Mouse (Mus musculus) kidney, postnatal 0 days (tissue): Measurements from ENCODE around the gene Dad1. TPM values are rescaled to one million over a fixed set of nuclear protein-coding genes. Genes with fewer than 3 reads are reported as not detected.
A peak's percentile ranks its signal among the peaks of the same experiment; 100 is the strongest.

Experiments used
- ATAC-seq: fragments of 200-750 bp; cut with Nextera tagmentation; replicated peaks from 2 replicates; pipeline ENCODE4 v1.8.0; 2017; ENCODE audit warnings: low read depth, moderate number of reproducible peaks, moderate TSS enrichment, moderate library complexity; ENCODE audit not compliant: low FRiP score
- DNase-seq: peaks from one replicate; pipeline ENCODE4 v3.0.0-alpha.2; 2016; ENCODE audit warnings: low spot score
- H3K27ac ChIP-seq: fragments of 300-500 bp; sonication (generic); 2 replicates; pipeline ENCODE4 v1.5.1; 2014; ENCODE audit warnings: mild to moderate bottlenecking
- H3K27me3 ChIP-seq: fragments of 300-500 bp; sonication (generic); 2 replicates; pipeline ENCODE4 v1.6.1; 2014; ENCODE audit warnings: low read length, mixed read lengths; ENCODE audit not compliant: insufficient read depth
- H3K36me3 ChIP-seq: fragments of 300-500 bp; sonication (generic); 2 replicates; pipeline ENCODE4 v1.6.1; 2014; ENCODE audit warnings: low read length, mixed read lengths; ENCODE audit not compliant: insufficient read depth
- H3K4me1 ChIP-seq: fragments of 300-500 bp; sonication (generic); replicated peaks from 2 replicates; pipeline ENCODE4 v1.6.1; 2014; ENCODE audit warnings: antibody characterized with exemption, low read length, mixed read lengths; ENCODE audit not compliant: insufficient read depth
- H3K4me2 ChIP-seq: fragments of 300-500 bp; sonication (generic); 2 replicates; pipeline ENCODE4 v1.6.1; 2014; ENCODE audit warnings: mild to moderate bottlenecking, low read length, moderate library complexity, mixed read lengths
- H3K4me3 ChIP-seq: fragments of 300-500 bp; sonication (generic); replicated peaks from 2 replicates; pipeline ENCODE4 v1.5.1; 2014; ENCODE audit warnings: low read depth, low read length
- H3K9ac ChIP-seq: fragments of 300-500 bp; sonication (generic); 2 replicates; pipeline ENCODE4 v1.6.1; 2014; ENCODE audit warnings: low read depth, low read length
- H3K9me3 ChIP-seq: fragments of 300-500 bp; sonication (generic); replicated peaks from 2 replicates; pipeline ENCODE4 v1.6.1; 2016; ENCODE audit warnings: low read length, inconsistent platforms, mixed read lengths
- CTCF ChIP-seq: IDR thresholded peaks from 2 replicates; pipeline ENCODE4 v1.5.1; 2016; ENCODE audit warnings: antibody characterized with exemption, low read depth, mild to moderate bottlenecking, moderate library complexity
- WGBS: fragments of 180-500 bp; shearing (Covaris S2); extraction: QIAGEN DNeasy Blood & Tissue Kit; methylation state at CpG from one replicate; pipeline ENCODE4 v1.1.7; 2014; 5-methylcytosine and 5-hydroxymethylcytosine counted together
- polyA plus RNA-seq: library from polyadenylated mRNA; unstranded; fragments of >200 nt; fragmentation: Nextera tagmentation; extraction: Ambion mirVana; gene quantifications from 2 replicates; pipeline ENCODE4 v1.2.1, GENCODE M21; 2015

Gene Dad1
- polyA plus RNA-seq, 1 experiment from 2014 or later, result 545 TPM

GRCm38 (mm10) chr14:54206750-54207550 is 47.0 kb downstream of the Dad1 start:
- H3K4me3 ChIP-seq, result no peak overlapping the region
- ATAC-seq (no peak), DNase-seq (peak; percentile 56)
- no peaks in the 10 kb centered on the region for H3K9me3 ChIP-seq
- peaks cover 6% of the 10 kb centered on the region; the same call in 1 of the 2 replicates for H3K4me1 ChIP-seq
- no peak for TF ChIP-seq CTCF
- H3K36me3 ChIP-seq, result no peaks in the 10 kb centered on the region
- 34% methylated on average over 15 of the region's 15 CpGs for WGBS
- peak overlapping the region; percentile 25; the same call in 1 of the 2 replicates for H3K27ac ChIP-seq
- no peak overlapping the region for H3K9ac ChIP-seq
- H3K27me3 ChIP-seq, result no peaks in the 10 kb centered on the region
- no peak overlapping the region for H3K4me2 ChIP-seq

DNA sequence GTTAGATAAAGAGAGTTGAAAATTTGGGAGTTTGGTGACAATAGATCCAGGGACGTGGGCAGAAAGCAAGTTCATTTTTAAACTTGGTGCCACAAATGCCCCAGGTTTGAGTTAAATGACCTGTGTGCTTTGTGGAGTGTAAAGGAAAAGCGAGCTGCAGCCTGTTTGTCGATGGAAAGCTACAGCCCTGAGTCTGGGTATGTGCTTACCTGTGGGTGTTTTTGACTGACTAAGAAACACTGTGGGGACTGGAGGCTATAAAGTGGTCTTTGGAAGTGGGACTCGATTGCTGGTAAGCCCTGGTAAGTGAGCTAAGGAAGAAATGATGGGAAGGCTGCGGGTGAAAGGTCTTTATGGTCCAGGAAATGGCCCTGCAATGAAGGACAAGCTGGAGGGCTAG is 47.6 kb downstream of the Dad1 start:
- 34% methylated on average over 5 of the region's 5 CpGs for WGBS
- DNase-seq (no peak), ATAC-seq (no peak)
- no peaks in the 10 kb centered on the region for H3K9me3 ChIP-seq
- H3K4me1 ChIP-seq, result peaks cover 6% of the 10 kb centered on the region; the same call in 1 of the 2 replicates
- no peak overlapping the region for H3K4me2 ChIP-seq
- 0 out of 2 replicates have a peak overlapping the region, but pooled peaks have one; percentile 25 for H3K27ac ChIP-seq
- H3K4me3 ChIP-seq, result no peak overlapping the region
- H3K27me3 ChIP-seq, result no peaks in the 10 kb centered on the region
- TF ChIP-seq CTCF, result no peak
- no peaks in the 10 kb centered on the region for H3K36me3 ChIP-seq
- no peak overlapping the region for H3K9ac ChIP-seq

DNA sequence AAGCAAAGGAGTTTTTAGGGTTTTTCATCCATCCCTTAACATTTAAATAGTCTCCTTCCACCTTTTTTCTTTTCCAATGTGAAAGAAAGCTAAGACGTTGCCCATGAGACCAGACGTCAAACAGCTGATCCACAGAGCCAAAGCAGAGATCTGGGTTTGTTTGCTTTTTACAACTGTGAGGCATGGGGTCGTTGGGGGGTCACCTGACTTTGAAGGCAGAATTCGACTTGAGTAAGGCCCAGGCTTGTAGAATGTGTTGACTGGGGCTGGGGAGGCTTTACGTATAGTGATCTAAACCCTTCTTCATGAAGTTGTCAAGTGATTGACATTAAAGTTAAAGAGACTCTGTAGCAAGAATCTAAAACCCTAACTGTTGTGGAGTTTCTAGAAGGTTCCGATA is 48.0 kb downstream of the Dad1 start:
- H3K9me3 ChIP-seq, result no peaks in the 10 kb centered on the region
- no peak for ATAC-seq
- H3K4me1 ChIP-seq, result peaks cover 6% of the 10 kb centered on the region; the same call in 1 of the 2 replicates
- no peak overlapping the region for H3K27ac ChIP-seq
- H3K9ac ChIP-seq, result no peak overlapping the region
- H3K36me3 ChIP-seq, result no peaks in the 10 kb centered on the region
- H3K27me3 ChIP-seq, result no peaks in the 10 kb centered on the region
- DNase-seq, result no peak
- TF ChIP-seq CTCF, result no peak
- H3K4me3 ChIP-seq, result no peak overlapping the region
- H3K4me2 ChIP-seq, result no peak overlapping the region
- WGBS, result 44% methylated on average over 6 of the region's 6 CpGs

- Histone ChIP-seq H3K36me3 (no peaks in the 10 kb centered on the region), H3K4me3 (no peak overlapping the region), H3K4me2 (no peak overlapping the region), H3K9me3 (no peaks in the 10 kb centered on the region), H3K4me1 (peaks cover 6% of the 10 kb centered on the region; the same call in 1 of the 2 replicates), H3K27ac (no peak overlapping the region), H3K27me3 (no peaks in the 10 kb centered on the region), H3K9ac (no peak overlapping the region)
- ATAC-seq (no peak), DNase-seq (no peak)
- TF ChIP-seq CTCF, result no peak
- WGBS, result 70% methylated on average over 4 of the region's 4 CpGs
Measured at GRCm38 (mm10) chr14:54204786-54205185, 49.1 kb downstream of the Dad1 start.

GRCm38 (mm10) chr14:54204311-54204710 is 49.6 kb downstream of the Dad1 start:
- no peaks in the 10 kb centered on the region for H3K9me3 ChIP-seq
- H3K4me2 ChIP-seq, result no peak overlapping the region
- no peak overlapping the region for H3K4me3 ChIP-seq
- no peak overlapping the region for H3K27ac ChIP-seq
- no peak overlapping the region for H3K9ac ChIP-seq
- H3K27me3 ChIP-seq, result no peaks in the 10 kb centered on the region
- no peaks in the 10 kb centered on the region for H3K36me3 ChIP-seq
- peaks cover 6% of the 10 kb centered on the region; the same call in 1 of the 2 replicates for H3K4me1 ChIP-seq
- DNase-seq (no peak), ATAC-seq (no peak)
- TF ChIP-seq CTCF, result no peak
- WGBS, result 85% methylated on average over 8 of the region's 8 CpGs

DNA sequence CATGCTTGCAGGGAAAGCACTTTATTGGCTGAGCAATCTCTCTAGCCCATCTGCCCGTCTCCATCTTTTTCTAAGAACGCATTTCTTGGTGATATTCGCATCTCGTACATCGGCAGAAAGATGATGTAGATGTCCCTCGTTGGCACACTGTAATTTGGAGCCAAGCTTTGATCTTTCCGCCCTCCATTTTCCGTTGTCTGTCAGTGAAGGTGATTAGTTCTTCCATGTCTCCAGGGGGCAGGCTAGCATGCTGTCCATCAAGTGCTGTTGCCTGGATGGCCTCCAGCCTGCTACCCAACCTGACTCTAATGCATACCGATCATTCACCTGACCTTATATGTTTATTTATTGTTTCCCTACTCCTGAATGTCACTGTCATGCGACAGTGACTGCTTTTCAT is 50.1 kb downstream of the Dad1 start:
- ATAC-seq, result no peak
- Histone ChIP-seq H3K36me3 (no peaks in the 10 kb centered on the region), H3K4me2 (no peak overlapping the region), H3K27ac (no peak overlapping the region), H3K9me3 (no peaks in the 10 kb centered on the region), H3K9ac (no peak overlapping the region), H3K4me1 (peaks cover 6% of the 10 kb centered on the region; the same call in 1 of the 2 replicates), H3K27me3 (no peaks in the 10 kb centered on the region), H3K4me3 (no peak overlapping the region)
- 94% methylated on average over 10 of the region's 10 CpGs for WGBS
- TF ChIP-seq CTCF, result no peak
- no peak for DNase-seq
